Mouse (Mus musculus): Measurements from ENCODE around the gene Slc38a6.

Gene Slc38a6

DNA sequence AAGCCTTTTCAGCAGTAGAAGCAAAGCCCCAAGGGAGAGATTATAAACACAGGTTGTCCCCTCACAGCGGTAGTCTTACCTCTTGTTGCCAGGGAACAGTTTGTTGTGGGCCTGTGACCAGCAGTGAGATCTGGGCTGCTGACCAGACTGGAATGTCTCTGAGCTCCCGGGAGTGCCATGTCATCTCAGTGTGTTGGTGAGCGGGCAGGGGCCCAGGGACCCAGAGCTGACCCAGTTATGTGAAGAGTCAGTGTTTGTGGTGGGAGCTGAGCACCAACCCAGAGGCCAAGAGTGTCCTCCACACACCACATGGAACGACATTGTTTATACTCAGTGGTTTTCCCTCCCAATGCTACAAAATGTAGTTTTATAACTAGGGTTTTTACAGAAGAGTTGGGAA lies 112.8 kb downstream of the Slc38a6 start:
- peak; percentile 14 to 15 for DNase-seq

DNA sequence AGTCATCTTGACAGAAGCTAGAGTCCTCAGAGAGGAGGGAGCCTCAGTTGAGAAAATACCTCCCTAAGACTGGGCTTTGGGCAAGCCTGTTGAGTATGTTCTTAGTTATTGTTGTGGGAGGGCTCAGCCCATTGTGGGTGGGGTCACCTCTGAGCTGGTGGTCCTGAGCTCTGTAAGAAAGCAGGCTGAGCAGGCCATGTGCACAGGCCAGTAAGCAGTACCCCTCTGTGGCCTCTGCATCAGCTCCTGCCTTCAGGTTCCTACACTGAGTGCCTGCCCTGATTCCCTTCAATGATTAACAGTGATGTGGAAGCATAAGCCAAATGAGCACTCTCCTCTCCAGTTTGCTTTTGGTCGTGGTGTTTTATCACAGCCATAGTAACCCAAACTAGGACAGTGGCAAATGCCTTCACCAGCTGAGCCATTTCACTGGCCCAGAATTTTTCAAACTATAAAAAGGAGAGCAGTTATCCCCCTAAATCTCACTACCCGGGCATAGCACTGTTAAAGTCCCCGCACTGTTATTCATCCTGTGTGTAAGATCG lies 114.0 kb downstream of the Slc38a6 start:
- peak in 1 of 2 experiments; percentile 0 for DNase-seq

DNA sequence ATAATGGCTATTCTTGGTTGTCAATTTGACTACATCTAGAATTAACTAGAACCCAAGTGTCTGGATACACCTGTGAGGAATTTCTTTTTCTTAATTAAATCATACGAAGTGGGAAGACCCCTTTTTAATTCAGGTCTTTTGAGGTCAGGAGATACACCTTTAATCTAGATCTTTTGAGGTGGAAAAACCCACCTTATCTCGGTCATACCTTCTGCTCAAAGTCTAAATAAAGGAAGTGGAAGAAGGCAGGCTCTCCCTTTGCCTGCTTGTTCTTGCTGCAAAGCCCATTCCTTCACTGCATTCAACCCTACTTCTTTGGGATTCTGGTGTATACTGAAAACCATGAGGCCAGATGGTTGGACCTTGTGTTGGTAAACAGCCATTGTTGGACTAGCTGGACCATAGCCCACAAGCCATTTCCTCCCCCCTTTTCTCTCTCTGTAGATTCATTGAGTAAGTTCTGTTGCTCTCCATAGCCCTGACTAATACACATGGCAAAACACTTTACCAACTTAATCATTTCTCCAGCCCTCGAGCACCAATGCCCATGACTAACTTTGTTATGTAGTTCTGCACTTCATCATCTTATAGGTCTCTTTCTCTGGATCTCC lies 115.0 kb downstream of the Slc38a6 start:
- DNase-seq, result peak in 1 of 2 experiments; percentile 6

DNA sequence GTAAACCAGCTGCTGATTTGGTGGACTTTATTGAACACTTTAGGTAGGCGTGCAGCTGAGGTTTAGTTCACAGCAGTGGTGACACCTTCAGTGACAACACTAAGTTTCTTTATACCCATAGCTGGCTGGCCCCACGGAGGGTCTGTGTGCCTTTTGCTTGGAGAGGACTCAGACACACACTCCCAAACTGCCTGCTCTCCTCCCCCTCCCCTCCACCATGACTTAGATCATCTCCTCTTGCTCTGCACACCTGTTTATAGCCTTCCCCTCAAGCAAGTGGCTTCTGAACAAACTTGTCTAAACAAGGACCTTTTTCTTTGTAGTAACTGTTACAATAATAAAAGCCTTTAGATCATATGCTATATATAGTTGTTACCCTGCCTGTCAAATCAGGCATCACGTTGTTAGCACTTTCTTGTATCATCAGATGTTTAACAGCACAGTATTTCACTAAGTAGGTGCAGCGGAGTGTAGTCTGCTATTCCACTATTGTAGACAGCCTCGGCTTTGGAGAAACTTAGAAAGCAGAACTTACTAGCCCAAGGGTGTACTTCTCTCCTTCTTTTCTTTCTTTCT lies 115.6 kb downstream of the Slc38a6 start:
- DNase-seq, result no peak

DNA sequence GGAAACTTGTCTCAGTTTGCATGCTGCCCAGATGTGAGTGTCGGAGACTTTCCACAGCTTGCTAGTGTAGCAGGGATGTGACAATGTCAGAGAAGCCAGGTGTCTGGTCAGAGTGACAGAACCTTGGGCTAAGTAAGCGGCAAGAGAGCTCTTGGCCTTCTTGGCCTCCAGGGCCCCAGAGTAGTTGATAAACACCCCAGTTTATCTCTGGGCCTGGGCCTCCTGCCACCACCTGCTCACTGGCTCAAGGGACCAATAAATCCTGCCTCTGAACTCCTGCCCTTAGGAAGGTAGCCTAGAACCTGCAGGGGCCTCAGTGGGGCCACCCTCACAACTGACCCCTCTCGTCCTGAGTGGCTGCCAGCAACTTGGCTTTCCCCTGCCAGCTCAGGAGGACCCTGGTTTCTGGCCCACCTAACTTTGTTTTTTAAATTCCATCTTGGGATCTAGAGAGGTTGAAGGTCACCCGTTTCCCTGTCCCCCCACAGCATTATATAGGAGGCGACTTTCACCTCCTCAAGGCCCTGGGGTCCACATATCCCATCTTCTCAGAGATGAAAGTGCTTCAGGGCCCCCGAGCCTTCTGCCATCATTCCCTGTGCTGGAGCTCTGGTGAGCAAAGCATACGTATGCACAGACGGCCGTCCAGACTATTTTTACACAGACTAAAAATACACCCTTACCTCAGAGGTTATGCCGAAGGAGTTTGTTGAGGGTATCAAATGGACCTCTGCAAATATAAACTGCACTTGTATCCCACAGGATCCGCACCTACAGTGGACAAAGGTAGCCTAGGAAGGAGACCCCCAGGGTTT lies 116.5 kb downstream of the Slc38a6 start:
- DNase-seq, result peak in 1 of 2 experiments; percentile 3
